Mouse (Mus musculus): Measurements from ENCODE around the gene Rbm20. TPM values are rescaled to one million over a fixed set of nuclear protein-coding genes. Genes with fewer than 3 reads are reported as not detected.

The Rbm20 gene
- polyA plus RNA-seq, 1 experiment from 2014 or later = 0.96 TPM

Other genes starting within 250 kb of the Rbm20 start
- gene Dusp5, start 148.2 kb upstream of the Rbm20 start, polyA plus RNA-seq (2015; fragmentation: Nextera tagmentation; extraction: Ambion mirVana) = 7.2 and 7.4 TPM in 2 replicates
- gene Nutf2-ps1, start 88.2 kb upstream of the Rbm20 start, polyA plus RNA-seq (2015; fragmentation: Nextera tagmentation; extraction: Ambion mirVana) = 377 and 407 TPM in 2 replicates
- gene Smc3, start 76.9 kb upstream of the Rbm20 start, polyA plus RNA-seq (2015; fragmentation: Nextera tagmentation; extraction: Ambion mirVana) = 65.5 and 67.4 TPM in 2 replicates
- gene Pdcd4, start 214.9 kb downstream of the Rbm20 start, polyA plus RNA-seq (2015; fragmentation: Nextera tagmentation; extraction: Ambion mirVana) = 78.6 and 86.9 TPM in 2 replicates